Mouse (Mus musculus): ENCODE data around the gene Fam20a.

- TF ChIP-seq POLR2A (IDR thresholded peaks at IDR 0.05; ENCODE audit: insufficient read depth, low read depth, low read length) (no peak), CTCF (IDR thresholded peaks at IDR 0.05) (no peak)
Measured at GRCm38 (mm10) chr11:109771381-109771780, 49.3 kb upstream of the Fam20a start.
